Mouse (Mus musculus): Measurements from ENCODE around the gene Myt1l. TPM values are rescaled to one million over a fixed set of nuclear protein-coding genes. Genes with fewer than 3 reads are reported as not detected.

Gene Myt1l
- total RNA-seq, 1 experiment from 2014 or later, result not detected

- ATAC-seq (replicated peaks; ENCODE audit: insufficient number of reproducible peaks, low FRiP score, low TSS enrichment, poor library complexity, severe bottlenecking), result no peak
Measured at GRCm38 (mm10) chr12:29556901-29557300, 28.7 kb downstream of the Myt1l start.

DNA sequence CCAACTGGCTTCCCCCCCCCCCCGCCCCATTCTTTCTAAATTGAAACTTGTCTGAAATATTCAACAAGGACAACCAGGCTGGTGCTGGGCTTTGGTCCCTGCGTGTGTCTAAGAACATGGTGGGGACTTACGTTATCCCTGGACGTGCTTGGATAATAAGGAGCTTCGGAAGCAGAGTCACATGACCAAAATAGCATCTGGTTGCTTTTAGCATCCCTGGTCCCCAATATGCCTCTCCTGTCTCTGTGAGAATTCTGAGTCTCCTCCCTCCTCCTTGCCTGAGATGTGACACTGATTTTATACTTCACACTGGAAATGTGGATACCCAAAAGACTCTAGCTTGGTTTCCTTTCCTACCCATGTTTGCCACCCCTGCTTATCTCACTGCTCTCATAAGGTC lies 31.6 kb downstream of the Myt1l start:
- ATAC-seq (replicated peaks; ENCODE audit: insufficient number of reproducible peaks, low FRiP score, low TSS enrichment, poor library complexity, severe bottlenecking), result no peak

- no peak for ATAC-seq (replicated peaks; ENCODE audit: insufficient number of reproducible peaks, low FRiP score, low TSS enrichment, poor library complexity, severe bottlenecking)
Measured at GRCm38 (mm10) chr12:29561222-29561621, 33.0 kb downstream of the Myt1l start.

GRCm38 (mm10) chr12:29569311-29569710 lies 41.1 kb downstream of the Myt1l start:
- no peak for ATAC-seq (replicated peaks; ENCODE audit: insufficient number of reproducible peaks, low FRiP score, low TSS enrichment, poor library complexity, severe bottlenecking)

- no peak for ATAC-seq (replicated peaks; ENCODE audit: insufficient number of reproducible peaks, low FRiP score, low TSS enrichment, poor library complexity, severe bottlenecking)
Measured at GRCm38 (mm10) chr12:29570351-29570750, 42.2 kb downstream of the Myt1l start.

- ATAC-seq (replicated peaks; ENCODE audit: insufficient number of reproducible peaks, low FRiP score, low TSS enrichment, poor library complexity, severe bottlenecking), result no peak
Measured at GRCm38 (mm10) chr12:29571613-29572012, 43.4 kb downstream of the Myt1l start.

DNA sequence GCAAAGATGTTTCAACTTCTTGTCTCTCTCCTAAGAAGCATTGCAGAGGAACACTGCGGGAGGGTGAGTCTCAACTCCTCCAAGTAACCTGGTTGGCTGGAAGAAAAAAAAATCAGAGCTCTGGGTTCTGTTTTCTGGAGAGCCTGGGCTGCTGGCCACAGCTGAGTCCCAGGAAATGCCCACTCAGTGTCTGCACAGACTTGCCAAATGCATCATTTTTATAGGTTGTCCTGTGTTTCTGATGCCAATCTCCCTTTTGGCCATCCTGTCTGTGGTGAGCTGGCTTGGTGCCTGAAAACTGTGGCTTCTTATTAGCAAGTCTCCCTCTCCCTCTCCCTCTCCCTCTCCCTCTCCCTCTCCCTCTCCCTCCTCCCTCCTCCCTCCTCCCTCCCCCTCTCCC lies 65.6 kb downstream of the Myt1l start:
- no peak for ATAC-seq (replicated peaks; ENCODE audit: insufficient number of reproducible peaks, low FRiP score, low TSS enrichment, poor library complexity, severe bottlenecking)

GRCm38 (mm10) chr12:29599916-29600315 lies 71.7 kb downstream of the Myt1l start:
- no peak for ATAC-seq (replicated peaks; ENCODE audit: insufficient number of reproducible peaks, low FRiP score, low TSS enrichment, poor library complexity, severe bottlenecking)

GRCm38 (mm10) chr12:29601223-29601622 lies 73.0 kb downstream of the Myt1l start:
- no peak for ATAC-seq (replicated peaks; ENCODE audit: insufficient number of reproducible peaks, low FRiP score, low TSS enrichment, poor library complexity, severe bottlenecking)

DNA sequence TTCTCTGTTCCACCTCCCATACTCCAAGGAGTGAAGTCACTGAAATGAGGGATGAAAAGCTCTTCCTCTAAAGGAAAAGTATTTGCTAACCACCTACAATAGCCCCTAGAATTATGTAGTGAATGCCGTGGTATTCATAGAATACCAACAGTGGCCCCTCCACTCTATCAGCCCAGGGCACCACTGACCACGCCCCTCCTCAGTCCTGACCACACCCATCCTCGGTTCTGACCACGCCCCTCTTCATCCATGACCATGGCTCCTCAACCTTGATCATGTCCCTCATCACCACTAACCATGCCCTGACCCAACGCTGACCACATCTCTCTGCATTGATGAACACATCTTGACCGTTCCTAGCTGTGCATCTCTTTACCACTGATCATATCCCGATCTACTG lies 76.5 kb downstream of the Myt1l start:
- no peak for ATAC-seq (replicated peaks; ENCODE audit: insufficient number of reproducible peaks, low FRiP score, low TSS enrichment, poor library complexity, severe bottlenecking)

GRCm38 (mm10) chr12:29605124-29605523 lies 76.9 kb downstream of the Myt1l start:
- no peak for ATAC-seq (replicated peaks; ENCODE audit: insufficient number of reproducible peaks, low FRiP score, low TSS enrichment, poor library complexity, severe bottlenecking)

- ATAC-seq (replicated peaks; ENCODE audit: insufficient number of reproducible peaks, low FRiP score, low TSS enrichment, poor library complexity, severe bottlenecking), result no peak
Measured at GRCm38 (mm10) chr12:29606221-29606620, 78.0 kb downstream of the Myt1l start.

DNA sequence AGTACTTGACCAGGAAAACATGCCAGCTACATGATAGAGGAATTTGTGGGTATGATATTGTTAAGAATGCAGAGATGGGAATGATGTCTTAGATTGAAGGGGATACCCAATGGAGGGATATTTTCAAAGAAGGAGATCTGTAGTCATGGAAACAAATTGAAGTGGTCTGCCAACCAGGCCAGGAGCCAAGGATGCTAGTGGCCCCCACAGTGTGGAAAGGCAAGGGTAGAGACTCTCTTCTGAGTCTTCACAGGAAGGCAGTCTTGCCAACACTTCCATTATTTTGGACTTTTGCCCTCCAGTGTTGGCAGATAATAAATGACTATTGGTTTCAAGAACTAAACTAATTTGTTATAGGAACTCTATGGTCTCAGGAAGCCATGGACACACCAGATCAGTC lies 89.6 kb downstream of the Myt1l start:
- no peak for ATAC-seq (replicated peaks; ENCODE audit: insufficient number of reproducible peaks, low FRiP score, low TSS enrichment, poor library complexity, severe bottlenecking)

DNA sequence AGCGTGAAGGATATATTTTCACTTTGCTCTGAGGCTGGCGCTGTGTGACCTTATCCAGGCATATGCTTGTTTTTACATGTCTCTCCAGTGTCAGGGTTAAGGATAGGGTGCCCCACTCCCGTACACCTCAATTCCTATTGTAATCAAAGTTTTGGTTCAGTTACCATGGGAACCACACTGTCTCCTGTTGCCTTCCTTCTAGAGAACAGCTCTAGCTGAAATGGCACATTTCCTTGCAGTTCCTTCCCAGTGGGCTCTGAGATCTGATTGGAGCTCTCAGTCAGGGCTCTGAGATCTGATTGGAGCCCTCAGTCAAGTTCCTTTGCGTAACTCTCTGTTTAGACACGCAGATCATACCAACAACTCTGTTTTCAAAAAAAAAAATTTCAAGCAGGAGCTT lies 93.3 kb downstream of the Myt1l start:
- no peak for ATAC-seq (replicated peaks; ENCODE audit: insufficient number of reproducible peaks, low FRiP score, low TSS enrichment, poor library complexity, severe bottlenecking)

GRCm38 (mm10) chr12:29627956-29628750 lies 100.0 kb downstream of the Myt1l start:
- no peak for ATAC-seq (replicated peaks; ENCODE audit: insufficient number of reproducible peaks, low FRiP score, low TSS enrichment, poor library complexity, severe bottlenecking)

DNA sequence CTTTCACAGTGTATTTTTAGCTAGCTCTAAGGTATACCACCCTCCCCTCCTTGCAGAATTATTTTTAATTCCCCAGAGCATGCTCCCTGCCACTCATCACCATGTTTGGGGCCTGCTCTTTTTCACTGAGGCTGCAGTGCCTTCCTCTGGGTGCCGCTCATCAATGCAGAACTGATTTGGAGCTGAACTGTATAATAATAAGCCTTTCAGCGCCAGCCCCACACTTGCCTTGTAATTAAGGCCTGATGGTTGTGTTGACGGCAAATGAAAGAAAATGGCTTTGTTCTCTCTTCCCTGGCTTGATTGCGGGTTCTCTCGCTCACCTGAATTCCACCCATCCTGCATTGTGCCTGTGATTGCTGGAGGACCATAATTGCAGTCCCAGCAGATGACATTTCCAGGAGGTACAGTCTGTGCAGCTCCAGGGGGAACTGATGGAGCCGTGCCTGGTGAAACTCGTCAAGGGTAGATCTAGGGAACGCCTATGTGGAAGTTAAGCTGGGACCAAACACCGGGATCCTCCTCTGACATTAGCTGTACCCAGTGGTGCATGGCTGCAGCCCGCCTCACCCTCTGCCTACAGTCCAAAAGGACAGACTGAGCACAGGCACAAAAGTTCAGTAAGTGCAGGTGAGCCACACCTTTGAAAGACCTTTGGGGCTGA lies 101.8 kb downstream of the Myt1l start:
- ATAC-seq (replicated peaks; ENCODE audit: insufficient number of reproducible peaks, low FRiP score, low TSS enrichment, poor library complexity, severe bottlenecking), result no peak

GRCm38 (mm10) chr12:29634509-29634908 lies 106.3 kb downstream of the Myt1l start:
- no peak for ATAC-seq (replicated peaks; ENCODE audit: insufficient number of reproducible peaks, low FRiP score, low TSS enrichment, poor library complexity, severe bottlenecking)

- ATAC-seq (replicated peaks; ENCODE audit: insufficient number of reproducible peaks, low FRiP score, low TSS enrichment, poor library complexity, severe bottlenecking), result no peak
Measured at GRCm38 (mm10) chr12:29639543-29640196, 111.5 kb downstream of the Myt1l start.

- no peak for ATAC-seq (replicated peaks; ENCODE audit: insufficient number of reproducible peaks, low FRiP score, low TSS enrichment, poor library complexity, severe bottlenecking)
Measured at GRCm38 (mm10) chr12:29640201-29640600, 112.0 kb downstream of the Myt1l start.

DNA sequence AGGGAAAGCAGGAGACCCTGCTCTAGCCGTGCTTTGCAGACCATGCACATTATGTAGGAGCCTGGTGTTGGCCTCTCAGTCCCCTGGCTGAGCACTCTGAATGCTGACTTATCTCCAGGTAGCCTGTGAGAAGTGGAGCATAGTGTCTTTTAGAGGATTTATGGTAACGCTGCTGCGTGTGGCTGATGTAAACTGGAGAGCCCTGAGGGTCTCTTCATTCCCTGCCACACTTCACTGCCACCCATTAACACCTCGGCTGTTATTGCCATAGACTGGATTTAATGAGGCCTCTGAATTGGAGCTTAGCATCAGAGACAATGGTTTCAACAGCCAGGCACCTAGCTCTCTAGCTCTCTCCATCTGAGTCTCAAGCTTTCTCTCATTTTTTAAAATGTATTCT lies 114.7 kb downstream of the Myt1l start:
- no peak for ATAC-seq (replicated peaks; ENCODE audit: insufficient number of reproducible peaks, low FRiP score, low TSS enrichment, poor library complexity, severe bottlenecking)

Data from monocyte, adult 5-6 weeks (primary cell).